Mouse (Mus musculus): ENCODE results near the gene Tmem145.

The Tmem145 gene

DNA sequence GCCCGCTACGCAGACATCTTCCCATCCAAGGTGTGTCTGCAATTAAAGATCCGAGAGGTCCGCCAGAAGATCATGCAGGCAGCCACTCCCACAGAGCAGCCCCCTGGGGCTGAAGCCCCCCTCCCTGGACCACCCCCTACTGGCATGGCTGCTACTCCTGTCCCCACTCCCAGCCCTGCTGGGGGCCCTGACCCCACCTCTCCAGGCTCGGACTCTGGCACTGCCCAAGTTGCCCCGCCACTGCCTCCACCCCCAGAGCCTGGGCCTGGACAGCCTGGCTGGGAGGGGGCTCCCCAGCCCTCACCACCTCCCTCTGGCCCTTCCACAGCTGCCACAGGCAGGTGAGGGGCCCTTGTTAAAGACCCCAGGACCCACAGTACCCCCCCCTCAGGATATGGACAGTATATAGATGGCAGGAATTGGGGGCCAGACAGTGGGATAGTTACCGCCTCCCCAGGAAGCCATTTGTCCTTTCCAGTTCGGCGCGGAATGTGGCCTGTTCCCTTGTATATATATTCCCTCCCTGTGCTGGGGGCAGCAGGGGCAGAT, 12.6 kb upstream of the Tmem145 start:
- no peak for DNase-seq (ENCODE audit: low spot score)

DNA sequence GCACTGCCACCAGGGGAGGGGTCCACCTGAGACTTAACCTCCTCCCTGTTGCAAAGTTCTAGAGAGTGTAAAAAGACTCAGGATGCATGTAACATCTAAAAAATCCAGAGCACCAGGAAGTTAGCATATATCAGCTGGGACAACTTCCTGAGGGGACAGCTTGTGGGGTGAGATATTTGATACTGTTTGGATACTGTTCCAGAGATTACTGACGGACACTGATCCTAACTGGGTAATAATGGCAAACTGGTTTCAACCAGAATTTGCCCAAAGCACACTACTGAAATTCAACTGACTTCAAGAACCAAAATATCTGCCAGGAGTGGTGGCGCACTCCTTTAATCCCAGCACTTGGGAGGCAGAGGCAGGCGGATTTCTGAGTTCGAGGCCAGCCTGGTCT, 11.4 kb upstream of the Tmem145 start:
- no peak for DNase-seq (ENCODE audit: low spot score)

DNA sequence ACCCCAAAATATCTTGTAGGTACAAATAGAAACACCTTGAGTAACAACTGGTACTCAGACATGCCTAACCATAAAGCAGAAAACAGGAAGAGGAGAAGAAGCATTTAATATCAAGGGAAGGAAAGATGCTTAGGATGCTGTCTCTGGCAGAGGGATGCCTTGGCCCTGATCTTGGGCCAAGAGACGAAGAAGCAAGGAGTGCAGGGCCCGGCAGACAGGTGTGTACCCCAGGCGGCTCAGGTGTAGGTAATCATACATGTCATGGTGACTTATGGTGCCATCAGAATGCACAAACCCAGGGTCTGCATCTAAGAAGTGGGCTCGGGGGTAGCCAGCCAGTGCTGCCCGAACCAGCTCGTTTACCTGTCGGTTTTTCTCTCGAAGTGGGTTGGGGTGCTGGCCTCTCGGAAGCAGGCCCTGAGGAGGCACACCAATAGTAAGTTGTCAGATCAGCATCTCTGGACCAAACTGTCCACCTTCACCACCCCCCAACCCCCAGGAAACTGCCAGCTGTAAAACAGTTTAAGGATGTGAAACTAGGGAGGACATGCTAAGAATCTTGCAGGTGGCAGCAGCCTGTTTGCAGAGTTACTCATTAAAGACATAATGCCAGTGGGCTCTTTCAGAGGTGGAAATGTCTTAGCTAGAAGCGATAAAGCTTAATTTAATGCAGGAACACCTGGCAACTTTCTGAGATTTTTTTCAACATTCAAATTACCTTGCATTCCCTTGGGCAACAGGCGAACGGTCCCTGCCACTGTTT, 10.8 kb upstream of the Tmem145 start:
- DNase-seq (ENCODE audit: low spot score), result no peak

DNA sequence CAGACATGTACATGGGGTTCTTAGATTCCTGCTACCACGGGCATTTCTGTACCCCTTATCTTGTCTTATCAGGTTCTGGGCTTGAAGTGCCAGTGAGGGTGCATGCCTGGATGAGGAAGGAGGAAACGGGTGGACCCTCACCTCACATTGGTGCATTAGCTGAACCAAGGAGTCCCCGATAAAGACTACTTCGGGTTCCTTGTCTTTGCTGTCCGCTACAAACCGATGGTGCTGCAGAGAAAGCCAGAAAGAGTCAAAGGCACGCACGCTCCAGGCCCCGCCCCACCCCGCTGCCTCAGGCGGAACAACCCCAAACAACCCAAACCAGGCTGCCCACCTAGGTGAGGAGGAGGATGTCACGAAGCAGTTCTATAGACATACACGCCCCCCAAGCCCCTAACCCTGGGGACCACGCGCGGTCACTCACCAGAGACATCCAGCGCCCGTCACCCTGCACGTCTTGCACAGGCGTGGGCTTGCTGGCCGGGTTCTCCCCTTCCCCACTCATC, 8.9 kb upstream of the Tmem145 start:
- no peak for DNase-seq (ENCODE audit: low spot score)

DNA sequence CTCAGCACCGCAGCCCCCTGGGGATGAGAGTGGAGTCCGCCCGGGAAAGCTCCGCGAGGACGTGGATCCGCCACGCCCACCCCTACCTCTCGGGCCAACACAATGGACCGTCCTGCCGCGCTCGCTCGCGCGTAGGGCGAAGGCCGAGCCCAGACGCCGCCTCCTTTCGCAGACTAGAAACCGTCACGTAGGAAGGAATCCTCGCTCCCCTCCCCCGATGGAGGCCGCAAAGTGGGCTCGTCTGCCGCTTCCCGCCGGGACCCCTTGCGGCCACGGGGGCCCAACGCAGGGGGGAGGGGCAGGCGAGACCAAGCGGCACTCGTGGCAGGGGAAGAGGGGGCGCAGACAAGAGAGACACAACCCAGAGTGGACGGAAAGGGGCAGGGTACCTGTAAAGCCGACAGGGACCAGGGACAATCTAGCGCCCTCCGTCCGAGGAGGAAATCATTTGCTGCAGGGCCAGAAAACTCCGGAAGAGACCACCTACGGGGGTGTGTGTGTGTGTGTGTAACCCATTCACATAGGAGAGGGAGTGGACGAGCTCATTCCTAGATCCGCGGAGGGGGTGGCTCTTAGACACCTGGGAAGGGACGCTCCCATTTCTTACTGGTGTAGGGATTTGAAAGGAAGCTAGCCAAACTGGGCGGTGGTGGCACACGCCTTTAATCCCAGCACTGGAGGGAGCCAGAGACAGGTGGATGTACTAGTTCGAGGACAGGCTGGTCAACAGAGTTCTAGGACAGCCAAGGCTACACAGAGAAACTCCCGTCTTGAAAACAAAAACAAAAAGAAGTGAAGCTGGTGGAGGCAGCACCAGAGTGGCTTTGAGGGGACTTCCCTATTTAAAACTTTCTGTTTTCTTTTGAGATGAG, 8.2 kb upstream of the Tmem145 start, which contains the start of gene Pafah1b3:
TSS of gene Pafah1b3 (minus strand) at position 533 of the 872 bp plus-strand sequence.
- DNase-seq (ENCODE audit: low spot score), result peak; percentile 85

DNA sequence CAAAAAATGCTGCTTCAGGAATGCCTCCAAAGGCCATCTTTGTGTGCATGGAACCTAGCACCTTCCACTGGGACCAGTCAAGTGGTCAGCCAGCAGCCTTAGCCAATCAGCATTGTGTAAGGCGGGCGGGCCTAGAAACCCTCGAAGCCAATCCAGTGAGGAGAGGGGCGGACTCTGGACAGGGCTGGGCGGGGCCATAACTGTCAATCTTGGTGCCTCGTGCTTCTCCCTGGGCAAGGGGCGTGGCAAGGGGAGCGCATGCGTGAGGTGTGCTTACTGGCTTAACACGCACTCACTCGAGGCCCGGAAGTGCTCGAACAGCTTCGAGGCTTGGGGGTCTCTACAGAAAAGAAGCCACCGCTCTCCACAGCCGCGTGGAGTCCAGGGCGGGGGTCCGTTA, 4.8 kb upstream of the Tmem145 start, which contains the start of gene Prr19:
TSS of gene Prr19 (plus strand) at position 349 of the 400 bp plus-strand sequence.
- no peak for DNase-seq (ENCODE audit: low spot score)

DNA sequence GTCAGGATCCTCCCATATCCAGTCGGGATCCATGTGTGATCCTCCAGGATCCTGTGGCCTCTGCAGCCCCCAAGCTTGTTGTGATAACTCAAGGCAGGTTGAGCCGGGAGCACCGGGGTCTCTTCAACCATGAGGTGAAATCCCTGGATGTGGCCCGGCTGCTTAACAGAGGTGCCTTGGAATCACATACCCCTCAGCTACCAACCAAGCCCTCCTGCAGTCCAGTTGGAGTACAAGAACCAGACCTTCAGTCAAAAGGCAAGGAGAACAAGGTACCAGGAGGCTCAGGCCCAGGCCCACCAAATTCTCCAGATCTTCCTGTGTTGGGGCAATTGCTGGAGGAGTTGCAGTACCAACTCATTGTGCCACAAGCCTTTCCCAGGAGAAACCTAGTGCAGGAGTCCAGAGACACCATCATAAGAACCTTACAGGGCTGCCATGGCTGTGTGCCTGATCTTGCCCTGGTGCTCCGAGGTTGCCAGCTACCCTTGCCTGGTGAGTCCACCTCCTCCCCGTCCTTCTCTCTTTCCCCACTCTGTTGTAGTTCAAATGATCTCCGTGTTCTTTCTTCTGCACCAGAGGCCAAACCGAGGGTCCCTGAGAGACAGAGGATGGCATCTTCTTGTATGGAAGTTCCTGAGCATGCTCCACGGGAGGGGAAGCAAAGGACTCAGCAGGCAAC, 2.8 kb upstream of the Tmem145 start:
- DNase-seq (ENCODE audit: low spot score), result no peak

DNA sequence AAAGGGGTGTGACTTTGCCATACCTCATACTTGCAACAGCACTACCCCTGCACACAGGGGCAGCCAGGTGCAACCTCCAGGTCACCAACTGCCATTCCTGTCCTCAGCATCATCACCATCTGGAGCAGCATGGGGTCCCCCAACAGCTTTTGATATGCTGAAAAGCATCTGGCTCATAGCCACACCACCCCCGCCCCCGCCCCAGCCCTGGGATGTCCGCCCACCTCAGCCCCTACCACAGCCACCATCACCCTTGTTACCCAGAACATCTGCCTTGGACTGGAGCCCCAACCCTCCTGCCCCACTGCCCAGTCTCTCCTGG, 2.3 kb upstream of the Tmem145 start:
- no peak for DNase-seq (ENCODE audit: low spot score)

DNA sequence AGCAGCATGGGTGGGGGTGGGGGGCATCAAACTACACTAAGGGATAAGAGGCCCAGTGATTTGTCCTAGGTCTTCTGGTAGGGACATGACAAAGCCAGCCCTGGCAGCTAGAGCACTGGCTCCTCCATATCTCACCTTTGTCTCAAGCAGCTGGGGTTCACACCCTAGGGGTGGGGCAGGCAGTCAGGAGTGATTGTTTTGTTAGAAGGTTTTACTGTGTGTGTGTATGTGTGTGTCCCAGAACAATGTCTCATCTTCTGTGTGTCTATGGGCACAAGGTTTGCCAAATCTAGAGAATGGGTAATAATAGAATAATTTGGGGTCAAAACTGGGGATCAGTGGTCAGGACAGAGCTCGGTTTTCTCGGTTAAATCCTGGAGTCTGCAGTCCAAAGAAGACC, 425 bp upstream of the Tmem145 start:
- no peak for DNase-seq (ENCODE audit: low spot score)

DNA sequence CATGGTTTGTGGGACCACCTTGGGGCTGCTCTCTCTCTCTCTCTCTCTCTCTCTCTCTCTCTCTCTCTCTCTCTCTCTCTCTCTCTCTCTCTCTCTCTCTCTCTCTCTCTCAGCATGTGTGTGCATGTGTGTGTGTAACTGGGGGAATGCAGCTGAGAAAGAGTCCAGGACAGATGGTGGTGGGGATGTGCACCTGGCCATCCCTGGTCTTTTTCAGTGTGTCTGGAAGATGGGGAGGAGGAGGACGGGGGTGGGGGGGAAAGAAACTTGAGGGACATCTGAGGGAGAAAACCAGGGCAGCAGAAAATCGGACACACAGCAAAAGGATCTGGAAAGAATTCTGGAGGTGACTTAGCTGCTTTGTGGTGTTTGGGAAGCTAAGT, 699 bp downstream of the Tmem145 start:
- no peak for DNase-seq (ENCODE audit: low spot score)

DNA sequence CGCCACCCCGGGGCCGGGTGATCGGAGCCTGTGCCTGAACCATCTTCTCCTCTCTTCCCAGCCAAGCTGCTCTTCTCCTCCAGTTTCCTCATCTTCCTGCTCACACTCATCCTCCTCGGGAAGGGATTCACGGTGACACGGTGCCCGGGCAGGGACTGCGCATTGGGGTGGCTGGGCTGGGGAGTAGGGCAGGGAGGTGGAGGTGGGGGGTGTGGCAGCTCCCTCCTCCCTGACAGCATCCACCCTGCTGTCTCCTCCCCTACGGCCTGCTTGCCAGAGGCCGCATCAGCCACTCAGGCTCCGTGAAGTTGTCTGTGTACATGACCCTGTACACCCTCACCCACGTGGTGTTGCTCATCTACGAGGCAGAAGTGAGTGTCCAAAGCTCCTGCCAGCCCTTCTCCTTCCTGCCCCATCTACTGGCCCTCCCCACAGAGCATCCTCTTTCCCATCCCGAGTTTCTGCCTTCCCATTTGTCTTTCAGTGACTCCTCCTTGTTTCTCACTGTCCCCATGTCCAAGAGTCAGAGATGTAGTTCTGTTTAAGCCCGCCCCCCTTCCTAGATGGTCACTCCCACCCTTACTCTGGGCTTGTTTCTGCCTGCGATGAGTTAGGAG, 2.9 kb downstream of the Tmem145 start:
- no peak for DNase-seq (ENCODE audit: low spot score)

DNA sequence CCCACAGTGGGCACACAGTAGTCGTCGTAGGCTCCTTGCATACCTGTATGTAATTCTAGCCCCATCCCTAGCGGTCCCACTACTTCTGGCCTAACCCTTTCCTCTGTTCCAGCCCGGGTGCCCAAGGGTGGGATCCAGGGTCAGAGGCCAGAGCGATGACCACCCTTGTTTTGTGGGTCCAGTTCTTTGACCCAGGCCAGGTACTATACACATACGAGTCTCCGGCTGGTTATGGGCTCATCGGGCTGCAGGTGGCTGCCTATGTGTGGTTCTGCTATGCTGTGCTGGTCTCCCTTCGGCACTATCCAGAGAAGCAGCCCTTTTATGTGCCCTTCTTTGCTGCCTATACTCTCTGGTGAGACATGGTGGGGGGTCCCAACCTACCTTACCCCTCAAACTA, 3.5 kb downstream of the Tmem145 start:
- no peak for DNase-seq (ENCODE audit: low spot score)

DNA sequence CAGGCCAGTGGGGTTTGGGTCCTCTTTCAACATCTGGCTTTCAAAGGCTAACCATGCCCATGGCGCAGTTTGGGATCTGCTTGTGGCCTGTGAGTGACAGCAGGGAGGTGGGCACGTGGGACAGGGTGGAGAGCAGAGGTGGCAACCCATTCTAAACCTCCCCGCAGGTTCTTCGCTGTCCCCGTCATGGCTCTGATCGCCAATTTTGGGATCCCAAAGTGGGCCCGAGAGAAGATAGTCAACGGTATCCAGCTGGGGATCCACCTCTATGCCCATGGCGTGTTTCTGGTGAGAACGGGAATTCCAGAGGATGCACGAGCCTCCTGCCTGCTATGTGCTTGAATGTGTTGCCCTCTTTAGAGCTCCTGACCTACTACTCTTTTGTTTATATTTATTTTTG, 5.3 kb downstream of the Tmem145 start:
- DNase-seq (ENCODE audit: low spot score), result no peak

DNA sequence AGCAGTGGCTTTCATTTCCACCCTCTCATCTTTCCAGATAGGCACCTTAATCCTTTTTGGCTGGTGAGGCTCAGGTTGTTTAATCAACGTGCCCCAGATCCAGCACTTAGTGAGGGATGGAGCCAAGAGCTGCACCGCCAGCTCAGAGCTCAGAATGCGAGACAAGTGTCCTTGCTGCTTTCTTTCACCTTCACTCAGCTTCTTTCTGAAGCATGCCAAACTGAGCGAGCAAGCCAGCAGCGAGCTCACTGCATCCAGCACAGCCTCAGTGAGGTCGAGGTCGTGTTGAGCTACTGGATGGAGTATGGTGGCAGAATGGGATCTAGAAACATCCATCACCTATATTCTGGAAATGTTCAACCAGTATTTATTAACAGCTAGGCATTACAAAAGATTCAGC, 7.4 kb downstream of the Tmem145 start:
- no peak for DNase-seq (ENCODE audit: low spot score)

DNA sequence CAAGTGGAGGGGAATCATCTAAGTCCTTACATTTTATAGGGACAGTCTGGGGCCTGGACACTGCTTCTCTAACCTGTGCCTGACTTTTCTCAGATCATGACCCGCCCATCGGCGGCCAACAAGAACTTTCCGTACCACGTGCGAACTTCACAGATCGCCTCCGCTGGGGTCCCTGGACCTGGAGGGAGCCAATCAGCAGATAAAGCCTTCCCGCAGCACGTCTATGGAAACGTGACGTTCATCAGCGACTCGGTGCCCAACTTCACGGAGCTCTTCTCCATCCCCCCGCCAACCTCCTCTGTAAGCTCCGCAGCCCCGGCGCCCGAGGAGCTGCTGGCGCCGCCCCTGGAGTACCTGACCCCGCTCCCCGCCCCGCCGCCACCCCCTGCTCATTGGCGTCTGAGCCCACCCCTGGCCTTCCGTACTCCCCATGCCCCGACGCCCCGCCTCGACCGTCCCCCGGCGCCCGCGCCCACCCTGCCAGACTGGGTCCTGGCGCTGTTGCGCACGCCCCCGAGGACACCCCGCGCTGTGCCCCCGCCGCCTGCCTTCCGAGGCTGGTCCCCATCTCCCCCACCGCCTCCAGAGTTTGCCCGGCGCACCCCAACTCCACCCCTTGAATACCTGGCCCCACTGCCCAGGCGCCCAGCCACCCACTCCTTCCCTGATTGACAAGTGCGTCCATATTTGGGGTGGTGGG, 8.8 kb downstream of the Tmem145 start:
- DNase-seq (ENCODE audit: low spot score), result no peak

DNA sequence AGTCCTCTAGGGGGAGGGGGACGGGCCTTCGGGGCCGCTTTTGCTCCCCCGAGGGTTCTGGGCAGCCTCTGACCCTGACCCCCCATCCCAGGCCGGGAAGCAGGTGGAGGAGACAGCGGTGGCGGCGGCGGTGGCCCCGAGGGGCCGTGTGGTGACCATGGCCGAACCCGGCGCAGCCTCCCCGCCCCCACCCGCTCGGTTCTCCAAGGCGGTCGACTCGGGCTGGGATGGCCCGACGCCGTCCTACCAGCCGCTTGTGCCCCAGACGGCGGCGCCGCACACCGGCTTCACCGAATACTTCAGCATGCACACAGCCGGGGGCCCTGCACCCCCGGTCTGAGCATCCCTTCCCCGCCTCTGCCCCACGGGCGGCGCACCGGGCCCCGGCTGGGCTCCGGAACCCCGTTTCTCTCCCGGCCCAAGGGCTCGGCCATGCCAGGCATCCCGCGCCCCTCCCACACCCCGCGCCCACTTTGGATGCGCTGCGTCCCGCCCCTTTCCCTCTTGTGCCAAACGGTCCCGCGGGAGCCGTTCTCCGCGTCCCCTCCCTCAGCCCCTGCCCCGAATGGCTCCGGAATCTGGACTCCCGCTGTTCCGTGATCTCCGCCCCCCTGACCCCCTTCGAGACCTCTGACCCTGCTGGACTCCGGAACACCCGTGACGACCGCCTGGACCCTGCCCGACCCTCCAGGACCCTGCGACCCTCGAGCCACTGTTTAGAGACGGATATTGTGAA, 9.6 kb downstream of the Tmem145 start:
- no peak for DNase-seq (ENCODE audit: low spot score)

DNA sequence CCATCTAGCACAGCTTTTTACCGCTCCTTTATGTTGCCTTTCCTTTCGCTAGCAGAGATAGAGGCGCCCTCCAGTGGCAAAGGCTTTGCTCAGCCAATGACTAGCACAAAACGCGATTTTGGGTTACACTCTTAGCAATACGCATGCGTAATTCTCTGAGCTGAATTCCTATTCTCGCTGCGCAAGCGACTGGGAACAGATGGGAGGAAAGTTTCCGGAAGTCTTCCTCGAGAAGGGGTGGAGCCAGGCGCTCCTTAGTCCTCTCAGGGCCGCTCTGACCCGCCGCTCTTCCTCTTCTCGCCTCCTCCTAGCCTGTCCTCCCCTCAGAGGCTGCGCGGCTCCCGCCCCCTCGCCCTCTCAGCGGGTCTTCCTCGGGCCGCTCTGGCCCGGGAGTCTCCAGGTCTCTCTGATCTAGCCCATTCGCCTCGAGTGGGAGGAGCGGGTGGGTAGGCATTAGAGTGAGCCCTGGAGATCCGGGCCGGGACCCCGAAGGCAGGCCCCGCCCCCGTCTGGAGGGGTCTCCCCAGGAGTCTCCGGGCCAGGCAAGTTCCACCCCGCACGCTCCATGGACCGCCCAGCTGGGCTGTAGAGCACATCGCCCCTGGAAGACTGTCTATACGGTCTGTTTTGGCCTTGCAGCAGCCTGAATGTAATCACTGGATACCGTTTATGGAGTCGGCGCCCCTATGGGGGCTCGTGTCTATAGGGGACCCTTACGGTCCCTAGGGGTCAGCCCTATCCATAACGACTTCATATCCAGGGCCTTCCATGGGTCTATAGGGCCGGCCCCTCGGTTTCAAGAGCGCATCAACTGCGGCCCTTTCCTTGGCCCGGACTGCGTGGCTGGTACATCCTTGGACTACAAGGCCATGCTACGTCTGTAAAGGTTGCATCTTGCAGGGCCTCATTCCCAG, 10.9 kb downstream of the Tmem145 start, which contains the start of gene Megf8:
TSS of gene Megf8 (plus strand) at position 633 of the 914 bp plus-strand sequence.
- DNase-seq (ENCODE audit: low spot score), result peak; percentile 98

DNA sequence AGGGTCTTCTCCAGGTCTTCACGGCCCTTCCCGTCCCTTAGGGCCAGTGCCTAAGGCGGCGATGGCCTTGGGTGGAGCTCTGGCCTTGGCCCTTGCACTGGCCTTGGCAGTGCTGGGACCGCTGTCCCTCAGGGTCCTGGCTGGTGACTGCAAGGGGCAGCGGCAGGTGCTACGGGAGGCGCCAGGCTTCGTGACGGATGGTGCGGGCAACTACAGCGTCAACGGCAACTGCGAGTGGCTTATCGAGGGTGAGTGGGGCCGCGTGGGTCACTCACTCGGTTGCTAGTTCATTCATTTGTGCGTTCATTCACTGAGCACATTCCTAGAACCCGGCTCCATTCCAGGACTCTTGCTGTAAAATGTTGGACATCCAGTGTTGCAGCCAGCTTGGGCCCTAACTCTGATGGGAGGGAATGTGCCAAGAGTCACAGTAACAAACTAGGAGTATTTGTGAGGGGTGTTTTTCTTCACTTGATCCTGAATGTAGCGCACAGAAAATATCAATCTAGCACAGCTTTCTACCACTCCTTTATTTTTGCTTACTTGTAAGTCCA, 11.6 kb downstream of the Tmem145 start:
- DNase-seq (ENCODE audit: low spot score), result no peak

DNA sequence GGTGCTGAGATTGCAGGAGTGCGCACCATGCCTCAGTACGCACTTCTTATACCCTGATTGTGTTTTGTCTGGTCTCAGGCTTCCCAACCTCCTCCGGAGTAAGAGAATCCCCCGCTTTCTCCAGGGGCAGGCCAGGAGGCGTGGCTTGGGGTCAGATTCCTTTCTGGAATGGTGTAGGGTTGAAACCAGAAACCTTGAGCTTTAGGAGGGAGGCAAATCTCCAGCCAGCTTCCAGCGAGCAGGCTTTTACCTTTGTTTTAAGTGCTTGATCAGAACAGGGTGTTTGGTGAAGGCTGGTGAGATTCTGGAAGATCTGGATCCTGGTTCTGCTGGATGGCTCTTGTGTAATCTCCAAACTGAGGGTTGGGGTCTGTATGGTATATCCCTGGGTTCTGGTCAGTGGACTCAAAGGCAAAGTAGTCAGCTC, 16.2 kb downstream of the Tmem145 start:
- DNase-seq (ENCODE audit: low spot score), result no peak

Measured in layer of hippocampus, adult 11-12 months (tissue).